Mouse (Mus musculus) spleen, adult 2 months (tissue): Measurements from ENCODE around the gene Plekhg6.

Experiments used
- CTCF ChIP-seq: fragments of 200-500 bp; IDR thresholded peaks from 2 replicates; pipeline ENCODE4 v1.5.1; 2011; ENCODE audit warnings: mild to moderate bottlenecking, inconsistent platforms; ENCODE audit not compliant: insufficient read depth, insufficient read length, insufficient replicate concordance; ENCODE audit errors: extremely low read depth
- POLR2A ChIP-seq: fragments of 200-500 bp; IDR thresholded peaks from 2 replicates; pipeline ENCODE4 v1.6.1; 2011; ENCODE audit warnings: low read depth, low read length, inconsistent platforms

DNA sequence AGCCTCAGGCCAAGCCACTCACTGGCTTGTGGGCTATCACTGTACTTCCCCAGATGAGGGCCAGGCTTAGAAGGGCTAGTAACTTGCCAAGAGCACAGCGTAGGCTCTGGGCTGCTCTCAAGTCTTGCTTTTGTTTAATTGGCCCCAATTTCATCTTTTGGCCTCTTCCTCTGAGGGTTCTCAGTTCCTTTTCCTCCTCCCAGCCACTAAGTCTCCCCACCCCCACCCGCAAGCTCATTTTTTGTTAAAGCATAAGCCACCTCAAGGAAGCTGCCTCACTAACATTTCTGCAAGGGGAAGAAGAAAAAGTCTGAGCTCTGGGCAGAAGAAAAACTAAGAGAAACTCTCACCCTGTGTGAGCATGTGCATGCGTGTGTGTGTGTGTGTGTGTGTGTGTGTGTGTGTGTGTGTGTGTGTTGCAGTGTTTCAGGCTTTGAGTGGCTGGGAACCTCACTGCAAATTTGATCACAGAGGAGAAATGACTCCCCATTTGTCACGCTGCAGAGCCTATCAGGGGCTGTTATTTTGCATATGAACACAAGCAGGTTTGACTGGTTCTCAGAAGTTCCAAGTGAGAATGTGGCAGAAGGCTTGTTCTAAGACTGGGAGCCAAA is 12.7 kb downstream of the Plekhg6 start:
- TF ChIP-seq POLR2A: no peak
- no peak for TF ChIP-seq CTCF
